Mouse (Mus musculus): ENCODE measurements around the gene Rnf38.

DNA sequence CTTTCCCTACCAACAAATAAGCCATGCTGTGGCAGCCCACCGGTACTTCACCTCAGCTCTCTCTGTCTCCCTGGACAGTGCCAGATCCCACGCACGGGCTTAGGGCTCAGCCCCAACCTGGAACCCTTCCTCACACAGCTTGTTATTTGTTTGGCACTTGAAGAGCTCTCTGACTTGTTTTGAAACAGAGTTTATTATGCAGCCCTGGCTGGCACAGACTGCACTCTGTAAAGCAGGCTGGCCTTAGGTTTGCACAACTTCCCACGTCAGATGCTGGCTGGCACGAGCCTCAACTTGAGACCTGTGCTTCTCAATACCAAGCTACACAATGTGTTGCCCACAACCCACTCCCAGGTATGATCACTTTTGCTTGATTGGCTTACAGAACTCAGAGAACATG is 53.8 kb downstream of the Rnf38 start:
- TF ChIP-seq POLR2A (IDR thresholded peaks at IDR 0.05; ENCODE audit: insufficient read depth, low read length) (no peak), CTCF (IDR thresholded peaks at IDR 0.05; ENCODE audit: low read depth, low read length) (no peak)
